Mouse (Mus musculus): ENCODE data around the gene Leprot. TPM values are rescaled to one million over a fixed set of nuclear protein-coding genes. Genes with fewer than 3 reads are reported as not detected.

Leprot gene
- polyA plus RNA-seq (2016; fragmentation: Nextera tagmentation; extraction: Ambion mirVana) = 54.6 and 64.8 TPM in 2 replicates

- Histone ChIP-seq H3K4me3 (peak within 1 kb of the TSS; percentile 72), H3K9me3 (replicated peaks) (no peaks in the 10 kb centered on the region), H3K27ac (peak within 1 kb of the TSS; percentile 96), H3K36me3 (no peaks in the 10 kb centered on the region), H3K4me1 (peaks cover 16% of the 10 kb centered on the region), H3K27me3 (ENCODE audit: low read depth, poor library complexity, severe bottlenecking) (no peaks in the 10 kb centered on the region)
- peak; percentile 98 for DNase-seq (ENCODE audit: low spot score)
- WGBS = 1% methylated on average over 38 of the region's 39 CpGs
These were observed at the start of gene Leprot for GRCm38 (mm10) chr4:101647196-101647905. Leprot (plus strand) TSS chr4:101647718.

GRCm38 (mm10) chr4:101601758-101602157 lies 45.8 kb upstream of the Leprot start:
- no peaks in the 10 kb centered on the region for H3K36me3 ChIP-seq
- H3K27ac ChIP-seq = no peak overlapping the region
- no peak overlapping the region for H3K4me3 ChIP-seq
- H3K27me3 ChIP-seq (ENCODE audit: low read depth, poor library complexity, severe bottlenecking) = no peaks in the 10 kb centered on the region
- DNase-seq (ENCODE audit: low spot score) = no peak
- no peaks in the 10 kb centered on the region for H3K9me3 ChIP-seq (replicated peaks)
- no peaks in the 10 kb centered on the region for H3K4me1 ChIP-seq

DNA sequence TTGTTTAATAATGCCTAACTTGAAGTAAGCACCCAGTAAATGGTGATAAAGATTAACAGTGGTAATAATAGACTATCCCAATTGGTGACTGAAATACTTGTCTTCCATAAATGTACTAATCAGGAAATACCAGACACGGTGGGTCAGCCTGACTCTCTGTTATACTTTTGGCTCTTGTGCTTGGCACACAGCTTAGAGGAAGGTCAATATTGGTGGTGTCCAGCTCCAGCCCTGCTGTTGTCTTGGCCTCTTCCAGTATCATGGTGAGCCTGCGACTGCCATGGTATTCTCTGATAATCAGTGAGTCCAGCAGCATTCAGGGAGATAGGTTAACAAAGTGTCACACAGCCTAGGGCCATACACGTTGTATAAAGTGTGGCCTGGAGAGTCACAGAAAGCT lies 43.9 kb upstream of the Leprot start:
- Histone ChIP-seq H3K27ac (no peak overlapping the region), H3K4me1 (no peaks in the 10 kb centered on the region), H3K4me3 (no peak overlapping the region), H3K9me3 (replicated peaks) (no peaks in the 10 kb centered on the region), H3K36me3 (no peaks in the 10 kb centered on the region), H3K27me3 (ENCODE audit: low read depth, poor library complexity, severe bottlenecking) (no peaks in the 10 kb centered on the region)
- 85% methylated on average over 3 of the region's 3 CpGs for WGBS
- no peak for DNase-seq (ENCODE audit: low spot score)

GRCm38 (mm10) chr4:101616520-101616919 lies 31.0 kb upstream of the Leprot start:
- Histone ChIP-seq H3K27ac (no peak overlapping the region), H3K27me3 (ENCODE audit: low read depth, poor library complexity, severe bottlenecking) (no peaks in the 10 kb centered on the region), H3K4me1 (no peaks in the 10 kb centered on the region), H3K4me3 (no peak overlapping the region), H3K9me3 (replicated peaks) (no peaks in the 10 kb centered on the region), H3K36me3 (no peaks in the 10 kb centered on the region)
- WGBS = 86% methylated on average over 5 of the region's 5 CpGs
- DNase-seq (ENCODE audit: low spot score) = no peak

- no peak overlapping the region for H3K4me3 ChIP-seq
- H3K27me3 ChIP-seq (ENCODE audit: low read depth, poor library complexity, severe bottlenecking) = no peaks in the 10 kb centered on the region
- no peaks in the 10 kb centered on the region for H3K4me1 ChIP-seq
- no peak overlapping the region for H3K27ac ChIP-seq
- no peaks in the 10 kb centered on the region for H3K36me3 ChIP-seq
- 75% methylated on average over 2 of the region's 2 CpGs for WGBS
- no peak for DNase-seq (ENCODE audit: low spot score)
- H3K9me3 ChIP-seq (replicated peaks) = no peaks in the 10 kb centered on the region
These were observed 29.8 kb upstream of the Leprot start for GRCm38 (mm10) chr4:101617742-101618141.

DNA sequence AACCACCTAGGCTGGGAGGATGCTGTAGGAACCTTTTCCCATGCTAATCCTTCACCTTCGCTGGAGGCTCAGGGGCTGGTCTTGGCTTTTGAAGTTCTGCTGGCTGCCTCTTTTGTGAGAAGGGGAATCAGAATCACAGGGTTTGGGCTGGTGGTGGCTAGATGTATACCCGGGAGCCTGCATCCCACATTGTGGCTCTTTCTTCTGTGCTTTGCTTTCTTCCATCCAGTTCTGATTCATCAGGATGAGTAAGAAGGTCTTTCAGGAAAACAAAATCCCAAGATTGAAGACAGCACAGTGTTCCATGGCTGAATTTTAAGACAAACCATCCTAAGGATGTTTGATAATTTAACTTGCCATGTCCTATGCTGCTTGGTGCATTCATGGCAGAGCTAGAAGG lies 27.3 kb upstream of the Leprot start:
- no peaks in the 10 kb centered on the region for H3K9me3 ChIP-seq (replicated peaks)
- 48% methylated on average over 2 of the region's 2 CpGs for WGBS
- H3K4me3 ChIP-seq = no peak overlapping the region
- H3K4me1 ChIP-seq = no peaks in the 10 kb centered on the region
- no peak for DNase-seq (ENCODE audit: low spot score)
- H3K27me3 ChIP-seq (ENCODE audit: low read depth, poor library complexity, severe bottlenecking) = no peaks in the 10 kb centered on the region
- H3K27ac ChIP-seq = no peak overlapping the region
- H3K36me3 ChIP-seq = no peaks in the 10 kb centered on the region

GRCm38 (mm10) chr4:101621241-101621640 lies 26.3 kb upstream of the Leprot start:
- H3K36me3 ChIP-seq = no peaks in the 10 kb centered on the region
- H3K4me3 ChIP-seq = no peak overlapping the region
- no peaks in the 10 kb centered on the region for H3K9me3 ChIP-seq (replicated peaks)
- H3K27me3 ChIP-seq (ENCODE audit: low read depth, poor library complexity, severe bottlenecking) = no peaks in the 10 kb centered on the region
- no peaks in the 10 kb centered on the region for H3K4me1 ChIP-seq
- no peak overlapping the region for H3K27ac ChIP-seq
- DNase-seq (ENCODE audit: low spot score) = no peak
- WGBS = 87% methylated on average over 5 of the region's 5 CpGs

GRCm38 (mm10) chr4:101625278-101625677 lies 22.2 kb upstream of the Leprot start:
- H3K27ac ChIP-seq = no peak overlapping the region
- DNase-seq (ENCODE audit: low spot score) = no peak
- H3K9me3 ChIP-seq (replicated peaks) = no peaks in the 10 kb centered on the region
- WGBS = 90% methylated on average over 5 of the region's 5 CpGs
- no peaks in the 10 kb centered on the region for H3K4me1 ChIP-seq
- no peak overlapping the region for H3K4me3 ChIP-seq
- H3K36me3 ChIP-seq = no peaks in the 10 kb centered on the region
- no peaks in the 10 kb centered on the region for H3K27me3 ChIP-seq (ENCODE audit: low read depth, poor library complexity, severe bottlenecking)

DNA sequence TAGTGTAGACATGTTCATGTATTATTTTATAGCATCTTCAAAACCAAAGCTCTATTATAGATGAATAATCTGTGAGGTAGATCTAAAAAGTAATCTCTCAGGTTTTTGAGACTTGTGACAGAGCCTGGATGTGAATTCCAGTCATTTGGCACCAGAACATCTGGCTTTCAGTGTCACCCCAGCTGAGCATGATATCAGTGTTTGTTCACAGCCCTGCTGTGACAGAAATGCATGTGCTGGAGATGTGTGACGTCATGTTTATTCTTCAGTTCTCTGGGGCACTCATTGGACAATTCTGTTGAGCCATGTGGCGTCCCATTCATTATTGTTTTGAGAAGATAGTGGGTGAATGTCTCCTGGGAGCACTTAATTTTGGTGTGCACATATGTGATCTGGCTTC lies 11.9 kb upstream of the Leprot start:
- WGBS = 89% methylated on average over 2 of the region's 2 CpGs
- no peaks in the 10 kb centered on the region for H3K36me3 ChIP-seq
- no peak for DNase-seq (ENCODE audit: low spot score)
- H3K4me3 ChIP-seq = no peak overlapping the region
- no peaks in the 10 kb centered on the region for H3K27me3 ChIP-seq (ENCODE audit: low read depth, poor library complexity, severe bottlenecking)
- no peak overlapping the region for H3K27ac ChIP-seq
- H3K4me1 ChIP-seq = 0 out of 2 replicates have a peak, but pooled peaks cover 2% of the 10 kb centered on the region
- H3K9me3 ChIP-seq (replicated peaks) = no peaks in the 10 kb centered on the region

DNA sequence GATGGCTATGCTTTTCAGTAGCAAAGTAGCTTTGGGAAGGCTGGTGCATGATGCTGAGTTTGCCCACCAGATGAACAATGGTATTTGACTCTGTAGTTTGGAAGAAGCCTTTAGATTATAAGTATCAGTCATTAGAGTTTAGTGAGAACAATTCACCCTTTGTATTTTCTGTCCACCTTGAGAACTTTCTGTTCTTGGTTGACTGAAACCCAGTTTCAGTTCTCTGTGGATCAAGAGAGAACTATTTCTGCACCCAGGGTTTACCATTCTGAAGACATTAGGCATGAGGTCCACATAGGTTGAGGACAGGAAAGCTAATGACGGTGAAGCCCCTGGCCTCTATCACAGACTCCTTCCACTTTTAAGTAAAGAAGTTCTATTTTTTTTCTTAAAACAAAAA lies 10.0 kb upstream of the Leprot start:
- no peak for DNase-seq (ENCODE audit: low spot score)
- WGBS = 98% methylated on average over 1 of the region's 1 CpGs
- no peaks in the 10 kb centered on the region for H3K9me3 ChIP-seq (replicated peaks)
- H3K4me1 ChIP-seq = 0 out of 2 replicates have a peak, but pooled peaks cover 2% of the 10 kb centered on the region
- H3K4me3 ChIP-seq = no peak overlapping the region
- no peaks in the 10 kb centered on the region for H3K27me3 ChIP-seq (ENCODE audit: low read depth, poor library complexity, severe bottlenecking)
- no peak overlapping the region for H3K27ac ChIP-seq
- H3K36me3 ChIP-seq = no peaks in the 10 kb centered on the region

- H3K4me1 ChIP-seq = 0 out of 2 replicates have a peak, but pooled peaks cover 2% of the 10 kb centered on the region
- 80% methylated on average over 5 of the region's 5 CpGs for WGBS
- H3K9me3 ChIP-seq (replicated peaks) = no peaks in the 10 kb centered on the region
- H3K27me3 ChIP-seq (ENCODE audit: low read depth, poor library complexity, severe bottlenecking) = no peaks in the 10 kb centered on the region
- H3K4me3 ChIP-seq = no peak overlapping the region
- H3K27ac ChIP-seq = no peak overlapping the region
- DNase-seq (ENCODE audit: low spot score) = no peak
- H3K36me3 ChIP-seq = no peaks in the 10 kb centered on the region
These were observed 6.9 kb upstream of the Leprot start for GRCm38 (mm10) chr4:101640631-101641030.

DNA sequence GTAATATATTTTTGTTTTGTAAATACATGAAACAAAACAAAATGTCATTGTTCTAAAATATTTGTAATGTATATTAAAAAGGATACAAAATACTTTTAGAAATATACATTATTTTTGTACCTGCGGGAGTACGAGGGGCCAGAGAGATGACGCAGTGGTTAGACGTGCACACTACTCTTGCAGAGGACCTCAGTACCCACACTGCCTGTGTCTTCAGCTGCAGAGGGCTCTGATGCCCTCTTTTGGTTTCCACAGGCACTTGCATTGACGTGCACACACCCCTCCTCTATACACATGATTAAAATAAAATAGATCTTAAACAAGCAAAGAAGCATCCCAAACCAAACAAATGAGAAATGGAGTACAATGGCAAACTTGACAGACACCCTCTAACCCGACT lies 4.8 kb upstream of the Leprot start:
- Histone ChIP-seq H3K27me3 (ENCODE audit: low read depth, poor library complexity, severe bottlenecking) (no peaks in the 10 kb centered on the region), H3K36me3 (no peaks in the 10 kb centered on the region), H3K27ac (no peak overlapping the region), H3K4me3 (no peak overlapping the region), H3K9me3 (replicated peaks) (no peaks in the 10 kb centered on the region), H3K4me1 (peaks cover 6% of the 10 kb centered on the region; the same call in 1 of the 2 replicates)
- 87% methylated on average over 6 of the region's 6 CpGs for WGBS
- DNase-seq (ENCODE audit: low spot score) = no peak

DNA sequence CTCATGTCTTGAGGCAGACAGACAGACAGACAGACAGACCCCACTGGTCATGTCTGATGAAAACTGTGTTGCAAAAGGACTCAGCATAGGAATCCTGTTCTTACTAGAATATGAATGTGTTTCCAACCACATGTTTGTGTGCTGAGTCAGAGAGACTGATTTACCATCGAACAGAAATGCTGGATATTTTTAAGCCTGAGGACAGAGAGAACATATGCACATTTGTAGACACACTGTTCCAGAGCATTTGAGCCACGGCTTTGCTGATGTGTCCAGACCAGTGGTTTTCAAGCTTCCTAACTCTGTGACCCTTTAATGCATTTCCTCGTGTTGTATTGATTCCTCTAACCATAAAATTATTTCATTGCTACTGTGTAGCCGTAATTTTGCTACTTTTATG lies 4.3 kb upstream of the Leprot start:
- Histone ChIP-seq H3K27me3 (ENCODE audit: low read depth, poor library complexity, severe bottlenecking) (no peaks in the 10 kb centered on the region), H3K9me3 (replicated peaks) (no peaks in the 10 kb centered on the region), H3K4me1 (peaks cover 6% of the 10 kb centered on the region), H3K4me3 (no peak overlapping the region), H3K27ac (no peak overlapping the region), H3K36me3 (no peaks in the 10 kb centered on the region)
- DNase-seq (ENCODE audit: low spot score) = no peak
- WGBS = 86% methylated on average over 4 of the region's 4 CpGs

GRCm38 (mm10) chr4:101646857-101647195 lies 692 bp upstream of the Leprot start:
- H3K27me3 ChIP-seq (ENCODE audit: low read depth, poor library complexity, severe bottlenecking) = no peaks in the 10 kb centered on the region
- no peaks in the 10 kb centered on the region for H3K9me3 ChIP-seq (replicated peaks)
- DNase-seq (ENCODE audit: low spot score) = no peak
- no peaks in the 10 kb centered on the region for H3K36me3 ChIP-seq
- H3K27ac ChIP-seq = peak overlapping the region; percentile 96
- WGBS = under 1% methylated on average over 8 of the region's 8 CpGs
- H3K4me1 ChIP-seq = peaks cover 16% of the 10 kb centered on the region
- H3K4me3 ChIP-seq = peak overlapping the region; percentile 72

Data from limb, embryonic 10.5 days (tissue).